Mouse (Mus musculus) lung, postnatal 4 days (tissue): ENCODE data around the gene Tatdn3.
"Not testable (repeated sequence)": the region's sequence is repeated elsewhere in the genome, so short reads cannot be mapped to it uniquely, and the experiment has no call there.

Experiments
- DNase-seq, 2 experiments: peaks; one replicate each; pipeline ENCODE4 v3.0.0; 2021

Gene Tatdn3

DNA sequence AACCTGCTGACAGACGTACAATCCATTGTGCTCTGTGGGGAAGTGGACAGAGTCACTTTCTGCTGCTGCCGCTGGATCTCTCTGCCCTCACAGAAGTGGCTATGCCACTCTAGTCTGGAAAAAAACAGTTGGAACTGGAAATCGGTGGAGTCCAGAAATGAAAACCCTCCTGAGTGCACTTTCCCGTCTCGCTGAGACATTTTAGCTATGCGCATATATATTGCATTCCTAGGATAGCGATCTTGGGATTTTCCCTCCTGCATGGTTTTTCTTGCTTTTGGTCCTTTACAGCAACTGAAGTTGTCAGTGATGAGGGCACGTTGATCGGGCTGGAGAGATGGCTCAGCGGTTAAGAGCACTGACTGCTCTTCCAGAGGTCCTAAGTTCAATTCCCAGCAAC is 32.5 kb downstream of the Tatdn3 start:
- DNase-seq, result no peak

DNA sequence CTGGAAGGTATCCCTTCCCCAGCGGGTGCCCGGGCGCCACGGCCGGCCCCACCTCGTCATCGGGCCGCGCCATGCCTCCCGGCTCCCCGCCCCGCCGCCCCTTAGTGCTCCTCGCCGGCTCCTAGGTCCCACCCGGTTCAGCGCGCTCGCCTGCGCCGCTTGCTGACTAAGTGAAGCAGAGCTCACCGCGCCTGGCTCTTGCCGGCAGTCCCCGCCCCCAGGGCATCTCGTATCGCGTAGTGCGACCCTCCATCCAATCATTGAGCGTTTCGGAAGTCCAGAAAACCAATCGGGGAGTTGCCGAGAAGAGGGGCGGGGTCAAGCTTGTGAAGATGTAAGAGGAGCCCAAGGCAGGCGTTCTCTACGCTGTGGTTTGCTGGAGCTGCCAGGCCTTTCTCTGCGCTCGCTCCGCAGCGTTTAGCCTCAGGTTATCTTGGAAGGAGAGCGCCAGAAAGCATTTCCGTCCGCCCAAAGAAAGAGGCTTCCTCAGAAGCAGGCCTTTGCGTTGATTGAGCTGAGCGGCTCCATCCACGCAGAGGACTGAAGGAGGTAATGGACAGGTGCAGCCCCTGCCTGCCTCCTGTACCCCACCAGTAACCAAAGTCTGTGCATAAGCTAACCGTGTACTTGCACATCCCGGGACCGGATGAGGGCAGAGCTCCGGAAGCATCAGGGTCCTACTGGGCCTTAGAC is 36.6 kb downstream of the Tatdn3 start, which contains the start of gene Flvcr1:
TSS of gene Flvcr1 (minus strand) at position 138 of the 693 bp plus-strand sequence.
- peak; percentile 99 to 100 for DNase-seq

DNA sequence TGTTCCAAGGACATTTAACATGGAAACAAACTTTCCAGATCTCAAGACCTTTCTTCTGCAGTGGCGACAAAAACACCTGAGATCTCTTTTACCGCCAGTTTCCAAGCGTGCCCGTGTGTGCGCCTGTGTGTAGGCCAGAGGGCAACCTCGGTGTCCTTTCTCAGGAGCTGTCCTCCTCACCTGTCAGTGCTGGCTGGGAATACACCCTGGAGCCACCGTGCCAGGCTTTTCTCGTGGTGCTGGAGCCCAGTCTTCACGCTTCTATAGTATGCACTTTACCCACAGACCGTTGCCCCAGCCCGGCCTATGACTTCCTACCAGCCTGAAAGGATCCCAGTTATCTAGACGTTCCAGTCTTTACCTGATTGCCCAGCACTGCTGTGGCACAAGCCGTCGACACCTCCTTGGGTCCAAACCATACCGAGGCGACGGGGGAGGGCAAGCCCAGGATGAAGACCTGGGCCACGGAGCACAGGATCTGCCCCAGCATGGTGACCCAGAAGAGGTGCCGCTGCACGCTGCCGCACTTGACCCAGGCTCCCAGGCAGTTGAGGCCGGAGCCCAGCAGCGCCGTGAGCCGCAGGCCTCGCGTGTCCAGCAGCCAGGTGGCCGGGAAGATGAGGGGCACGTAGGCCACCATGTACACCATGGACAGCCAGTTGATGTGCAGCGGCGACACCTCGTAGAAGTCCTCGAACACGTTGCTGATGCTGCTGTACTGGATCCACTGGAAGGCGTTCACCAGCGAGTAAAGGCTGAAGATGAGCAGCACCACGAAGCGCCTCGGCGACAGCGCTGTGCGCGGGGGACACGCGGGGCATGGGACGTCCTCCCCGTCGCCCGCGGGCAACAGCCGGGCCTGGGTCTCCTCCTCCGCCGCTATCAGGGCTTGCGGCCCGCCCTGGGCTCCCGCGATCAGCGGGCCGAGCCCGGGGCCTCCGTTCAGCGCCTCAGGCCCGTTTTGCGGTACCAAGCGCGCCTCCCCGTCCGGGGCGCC is 37.4 kb downstream of the Tatdn3 start:
- DNase-seq, result peak in 1 of 2 experiments; percentile 19

DNA sequence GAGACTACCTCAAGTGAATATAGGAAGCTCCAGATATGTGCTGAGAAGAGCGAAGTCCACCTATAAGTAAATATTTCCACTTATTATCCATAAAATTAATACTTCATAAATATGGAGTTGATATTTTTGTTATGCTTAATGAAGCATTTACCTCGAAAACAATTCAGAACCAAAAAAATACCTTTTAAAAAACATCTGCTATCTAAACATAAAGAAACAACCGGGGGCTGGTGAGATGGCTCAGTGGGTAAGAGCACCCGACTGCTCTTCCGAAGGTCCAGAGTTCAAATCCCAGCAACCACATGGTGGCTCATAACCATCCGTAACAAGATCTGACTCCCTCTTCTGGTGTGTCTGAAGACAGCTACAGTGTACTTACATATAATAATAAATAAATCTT is 38.9 kb downstream of the Tatdn3 start:
- not testable (repeated sequence) for DNase-seq

- no peak for DNase-seq
These were observed 39.6 kb downstream of the Tatdn3 start for GRCm38 (mm10) chr1:191023140-191023539.

DNA sequence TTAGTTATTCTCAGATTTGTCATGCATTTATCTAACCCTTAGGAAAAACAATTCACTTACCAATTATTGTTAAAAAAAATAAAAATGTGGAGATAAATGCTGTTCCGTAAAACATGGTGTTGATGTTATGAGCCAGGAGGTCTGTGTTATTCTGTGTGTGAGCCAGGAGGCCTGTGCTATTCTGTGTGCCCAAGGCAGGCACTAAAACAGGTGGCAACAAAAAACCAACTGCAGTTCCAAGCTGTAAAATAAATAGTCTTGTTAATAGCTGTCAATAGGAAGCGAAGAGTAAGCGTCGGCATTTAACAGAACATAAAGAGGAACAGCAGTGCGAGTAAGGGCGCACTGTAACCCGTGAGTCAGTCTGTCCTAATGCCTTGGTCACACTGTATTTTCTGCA is 41.7 kb downstream of the Tatdn3 start:
- DNase-seq, result no peak

DNA sequence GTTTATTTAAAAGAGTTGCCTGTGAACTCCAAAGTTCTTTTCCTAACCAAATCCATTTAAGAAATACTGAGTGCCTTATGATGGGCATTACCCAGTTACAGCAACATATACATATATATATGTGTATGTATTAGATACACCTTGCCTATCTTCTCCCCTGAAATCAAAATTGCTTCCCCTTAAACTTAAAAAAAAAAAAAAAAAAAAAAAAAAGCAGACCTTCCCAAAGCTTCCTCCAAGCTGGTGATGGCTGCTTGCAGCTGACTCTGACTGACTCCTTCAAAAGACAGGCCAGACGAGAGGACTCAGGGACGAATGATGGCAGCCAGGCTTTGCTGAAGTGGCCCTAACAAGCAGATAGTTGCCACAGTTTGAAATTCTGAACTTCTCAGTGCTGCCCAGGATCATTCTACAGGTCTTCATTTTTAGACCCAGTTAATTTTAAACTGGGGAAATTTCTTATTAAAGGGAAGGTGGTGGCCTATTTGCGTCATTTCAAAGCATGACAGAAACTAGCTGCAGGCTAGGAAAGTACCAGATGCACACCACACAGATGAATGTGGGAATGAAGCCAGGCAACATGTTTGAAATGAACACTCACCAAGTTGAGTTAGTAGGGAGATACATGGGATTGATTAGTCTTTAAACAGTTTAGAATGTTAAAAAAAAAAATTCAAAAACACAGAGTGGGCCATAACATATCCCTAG is 42.4 kb downstream of the Tatdn3 start:
- DNase-seq, result no peak

- DNase-seq, result no peak
These were observed 42.9 kb downstream of the Tatdn3 start for GRCm38 (mm10) chr1:191019803-191020202.

GRCm38 (mm10) chr1:191014271-191014670 is 48.5 kb downstream of the Tatdn3 start:
- DNase-seq, result no peak

GRCm38 (mm10) chr1:191008707-191009106 is 54.0 kb downstream of the Tatdn3 start:
- DNase-seq, result no peak

DNA sequence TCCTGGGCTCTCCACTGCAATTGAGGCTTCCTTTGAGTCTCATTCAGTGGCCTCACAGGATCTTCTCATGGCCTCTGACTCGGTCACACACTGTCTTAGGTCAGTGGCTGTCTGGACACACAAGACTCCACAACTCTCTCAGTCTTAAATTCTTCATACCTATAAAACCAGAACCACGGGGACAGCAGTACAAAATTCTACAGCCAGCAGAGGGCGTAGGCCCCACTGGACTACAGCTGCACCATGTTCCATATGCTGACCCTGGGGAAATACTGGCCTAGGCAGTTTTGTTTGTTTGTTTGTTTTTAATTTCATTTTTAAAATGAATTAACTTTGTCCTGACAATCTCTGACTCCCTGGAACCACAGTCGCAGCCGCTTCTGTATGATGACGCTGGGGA is 60.5 kb downstream of the Tatdn3 start:
- peak in 1 of 2 experiments; percentile 35 for DNase-seq

DNA sequence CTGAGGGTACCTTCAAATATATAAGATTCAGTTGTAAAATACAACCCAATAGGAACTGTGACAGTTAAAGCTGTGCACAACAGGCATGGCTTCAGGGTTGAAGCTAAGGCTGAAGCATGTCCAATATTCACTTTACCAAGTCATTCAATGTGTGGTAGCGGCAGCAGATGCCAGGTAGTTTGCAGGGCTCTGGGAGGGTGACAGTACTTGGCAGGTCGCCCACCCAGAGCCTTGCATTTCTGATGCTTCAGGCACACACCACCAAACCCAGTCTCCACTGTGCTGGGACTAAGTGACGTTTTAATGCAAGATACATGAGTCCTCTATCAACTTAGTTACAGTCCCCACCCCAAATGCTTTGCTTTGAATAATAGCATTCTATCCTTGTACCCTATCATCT is 62.0 kb downstream of the Tatdn3 start:
- no peak for DNase-seq

GRCm38 (mm10) chr1:190998027-190998426 is 64.7 kb downstream of the Tatdn3 start:
- no peak for DNase-seq

DNA sequence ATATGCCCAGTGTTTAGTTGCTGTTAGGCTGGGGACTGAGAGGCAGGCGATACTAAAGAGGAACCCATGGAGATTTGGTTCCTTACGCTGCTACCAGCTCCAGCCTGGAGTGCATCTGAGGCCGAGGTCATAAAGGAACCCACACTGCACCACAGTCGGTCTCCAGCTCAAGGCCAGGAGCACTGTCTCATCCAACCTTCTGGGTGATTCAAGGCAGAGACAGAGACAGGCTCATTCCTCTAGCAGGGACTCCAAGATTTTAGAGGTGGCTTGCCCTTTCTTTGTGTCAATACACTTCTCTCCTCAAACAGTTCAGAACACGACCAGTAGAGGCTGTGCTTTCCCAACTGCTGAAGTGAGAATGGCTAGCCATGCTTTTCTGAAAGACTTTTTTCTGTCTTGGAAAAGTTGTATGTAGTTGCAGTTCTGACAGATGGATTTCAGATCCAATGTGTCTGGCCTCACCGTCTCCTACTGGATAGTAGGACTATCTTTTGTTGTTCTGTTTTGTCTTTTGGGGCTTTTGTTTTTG is 66.3 kb downstream of the Tatdn3 start:
- DNase-seq, result no peak
